Mouse (Mus musculus): ENCODE measurements around the gene Cldn7.
A peak's percentile ranks its signal among the peaks of the same experiment; 100 is the strongest.
"Not testable (repeated sequence)": the region's sequence is repeated elsewhere in the genome, so short reads cannot be mapped to it uniquely, and the experiment has no call there.

The Cldn7 gene

DNA sequence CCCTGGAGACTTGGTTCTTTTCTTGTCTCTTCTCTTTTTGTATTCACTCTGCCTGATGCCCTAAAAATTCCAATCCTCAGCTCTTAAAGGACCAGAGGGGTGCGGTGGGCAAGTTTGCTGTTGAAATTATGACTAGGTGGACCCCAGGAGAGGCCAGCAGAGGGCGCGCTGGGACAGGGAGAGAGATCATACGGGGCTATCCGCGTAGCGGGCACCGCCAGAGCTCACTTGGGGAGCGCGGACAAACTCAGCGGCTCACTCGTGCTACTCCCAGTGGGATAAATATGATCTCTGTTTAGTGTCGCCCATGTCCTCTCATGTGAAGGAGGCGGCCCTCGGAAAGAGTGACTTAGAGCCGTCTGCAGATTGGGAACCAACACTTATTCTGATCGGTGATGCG lies 30.4 kb upstream of the Cldn7 start:
- DNase-seq = peak; percentile 96

DNA sequence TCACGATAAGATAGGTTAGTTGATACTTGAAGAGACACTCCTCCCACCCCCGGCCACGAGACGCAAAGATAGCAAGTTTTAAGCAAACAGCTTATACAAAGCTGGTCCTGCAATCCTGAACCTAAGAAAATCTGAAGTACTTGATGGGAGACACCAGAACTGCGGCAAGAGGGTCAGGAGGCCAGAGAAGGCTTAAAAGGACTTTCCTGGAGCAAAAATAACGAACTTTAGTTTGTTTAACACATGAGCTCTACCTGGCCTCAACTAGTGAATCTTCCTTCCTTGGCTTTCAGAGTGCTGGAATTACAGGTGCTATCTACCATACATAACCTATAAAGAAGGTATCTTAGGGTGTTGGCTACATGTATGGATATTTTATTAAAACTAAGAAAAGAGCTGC lies 29.9 kb upstream of the Cldn7 start:
- DNase-seq = no peak

DNA sequence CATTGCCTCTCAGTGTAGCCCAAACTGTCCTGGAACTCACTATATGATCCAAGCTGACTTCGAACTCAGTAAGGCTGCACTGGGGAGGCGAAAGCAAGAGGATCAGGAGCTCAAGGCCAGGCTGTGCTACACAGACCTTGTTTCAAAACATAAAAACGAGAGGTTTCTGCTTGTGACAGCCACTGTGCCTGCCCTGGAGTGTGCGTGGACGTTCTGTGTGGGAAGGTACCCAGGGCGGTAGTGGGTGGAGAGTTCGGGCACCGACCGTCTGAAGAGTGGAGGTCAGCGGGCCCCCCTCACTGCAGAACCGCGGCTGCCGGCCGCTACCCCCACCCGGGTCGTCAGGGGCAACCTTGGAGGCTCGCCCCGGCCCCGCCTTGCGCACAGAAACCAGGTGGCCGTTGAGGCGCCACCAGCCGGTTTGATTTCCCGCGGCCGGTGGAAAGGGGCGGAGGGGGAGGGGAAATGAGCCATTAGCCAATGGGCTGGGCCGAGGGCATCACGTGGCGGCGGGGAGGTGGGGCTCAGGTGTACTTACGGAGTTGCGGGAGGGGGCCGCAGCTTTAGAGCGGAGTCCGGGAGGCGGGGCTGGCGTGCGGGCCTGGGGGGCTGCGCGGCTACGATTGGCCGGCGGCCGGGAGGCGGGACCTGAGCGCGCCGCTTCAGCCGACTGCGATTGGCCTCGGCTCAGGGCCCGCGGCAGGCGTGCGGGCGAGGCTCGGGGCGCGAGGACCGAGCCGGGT lies 29.3 kb upstream of the Cldn7 start, which contains the start of gene Ybx2:
Ybx2 (plus strand) TSS at position 660 of the 743 bp plus-strand sequence.
- DNase-seq = peak; percentile 85

DNA sequence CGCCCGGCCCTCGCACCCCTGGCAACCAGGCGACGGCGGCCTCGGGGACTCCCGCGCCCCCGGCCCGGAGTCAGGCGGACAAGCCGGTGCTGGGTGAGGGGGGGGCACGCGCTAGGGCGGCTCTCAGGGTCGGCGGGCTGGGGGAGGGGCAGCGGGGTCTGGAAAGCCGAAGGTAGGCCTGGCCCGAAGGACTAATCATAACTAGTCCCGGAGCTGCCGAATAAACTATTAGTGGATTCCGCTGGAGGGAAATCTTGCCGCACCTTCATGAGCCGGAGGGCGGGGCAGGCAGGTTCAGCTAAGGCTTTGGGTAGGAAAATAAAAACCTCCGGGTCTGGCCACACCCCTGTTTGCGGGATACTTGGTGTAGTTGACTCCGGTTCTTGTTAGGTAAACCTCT lies 28.4 kb upstream of the Cldn7 start:
- DNase-seq = peak; percentile 54

DNA sequence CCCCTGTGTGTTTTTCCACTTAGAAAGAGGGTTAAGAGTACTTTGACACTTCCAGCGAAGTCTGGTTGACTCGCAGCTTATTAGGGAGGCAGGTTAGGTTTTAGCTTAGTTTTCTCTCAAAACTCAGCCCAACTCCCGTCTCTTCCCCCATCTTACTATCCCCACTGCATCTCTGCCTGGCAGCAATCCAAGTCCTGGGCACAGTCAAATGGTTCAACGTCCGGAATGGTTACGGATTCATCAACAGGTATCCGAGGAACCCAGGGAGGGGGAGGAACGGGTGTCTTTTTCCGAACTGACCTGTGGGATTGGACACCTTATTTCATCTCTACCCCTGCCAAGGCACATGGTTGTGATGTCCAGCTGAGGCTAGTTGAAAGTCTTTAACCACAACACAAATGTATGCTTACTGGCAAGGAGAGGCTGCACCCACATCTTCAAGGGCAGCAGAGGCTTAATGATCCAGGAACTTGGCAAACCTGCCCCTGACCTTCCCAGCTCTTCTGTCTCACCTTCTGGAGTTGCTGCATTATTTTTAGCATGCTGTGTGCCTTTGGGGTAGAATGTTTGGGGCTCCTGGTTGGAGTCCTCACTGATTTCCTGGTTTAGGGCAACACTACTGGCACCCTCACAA lies 27.7 kb upstream of the Cldn7 start:
- DNase-seq = no peak

DNA sequence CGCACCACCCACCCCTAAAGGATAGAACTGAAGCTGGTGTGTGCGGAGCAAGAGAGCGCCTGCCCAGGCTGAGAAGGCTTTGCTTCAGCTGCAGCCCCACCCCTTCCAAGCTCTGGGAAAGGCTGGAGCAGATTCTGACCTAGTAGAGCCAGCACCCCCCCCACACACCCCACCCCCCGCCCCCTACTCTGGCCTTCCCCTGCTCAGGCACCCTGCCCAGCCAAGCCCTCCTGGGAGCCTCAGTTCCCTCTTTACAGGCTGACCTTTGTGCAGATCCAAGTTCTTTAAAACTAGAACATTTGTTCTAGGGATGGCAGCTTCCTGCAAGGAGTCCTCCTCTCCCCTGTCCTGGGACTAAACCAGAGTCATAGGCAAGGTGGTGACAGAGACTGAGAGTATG lies 27.2 kb upstream of the Cldn7 start:
- DNase-seq = no peak

DNA sequence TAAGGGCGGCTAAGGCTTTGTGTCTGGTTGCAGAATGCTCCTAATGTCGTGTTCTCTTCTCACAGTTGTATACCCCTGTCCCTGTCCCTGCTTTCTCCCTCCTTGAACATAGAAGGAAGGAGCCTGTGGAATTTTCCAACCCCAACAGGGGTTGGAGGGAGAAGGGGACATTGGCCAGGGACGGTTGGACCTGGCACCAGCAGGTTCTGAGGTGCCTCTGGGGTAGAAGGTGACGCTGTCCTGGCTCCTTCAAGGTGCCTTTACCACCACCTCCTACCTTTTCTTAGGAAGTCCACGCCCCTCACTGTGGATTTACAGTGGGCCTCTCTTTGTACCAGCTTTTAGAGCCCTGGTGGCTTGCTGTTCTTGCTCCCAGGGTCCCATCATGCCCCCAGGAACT lies 26.7 kb upstream of the Cldn7 start:
- DNase-seq = no peak

DNA sequence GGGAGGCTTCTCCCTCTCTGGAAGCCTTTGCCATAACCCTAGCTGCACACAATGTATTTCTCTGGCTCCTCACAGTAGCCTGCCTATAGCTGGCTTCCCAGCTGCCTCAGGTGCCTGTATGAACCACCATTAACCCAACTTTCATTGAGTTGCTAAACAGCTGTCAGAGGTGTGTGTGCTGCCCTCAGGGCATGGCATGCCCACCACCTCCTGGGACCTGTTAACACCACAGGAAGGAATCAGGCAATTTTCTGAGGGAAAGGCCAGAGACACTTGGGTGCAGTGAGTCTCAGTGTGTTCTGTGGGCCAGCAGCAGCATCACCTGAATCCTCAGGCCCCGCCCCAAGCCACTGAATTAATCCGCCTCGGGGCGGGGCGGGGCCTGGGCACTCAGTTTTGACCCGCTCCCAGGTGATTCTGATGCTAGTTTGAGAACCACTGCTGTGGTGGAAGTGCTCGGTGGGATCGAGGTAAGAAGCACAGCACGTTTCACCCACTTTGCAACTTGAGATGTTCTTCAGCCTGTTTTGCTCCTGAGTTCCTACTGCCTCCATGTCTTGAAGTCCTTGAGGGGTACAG lies 26.1 kb upstream of the Cldn7 start:
- DNase-seq = no peak

DNA sequence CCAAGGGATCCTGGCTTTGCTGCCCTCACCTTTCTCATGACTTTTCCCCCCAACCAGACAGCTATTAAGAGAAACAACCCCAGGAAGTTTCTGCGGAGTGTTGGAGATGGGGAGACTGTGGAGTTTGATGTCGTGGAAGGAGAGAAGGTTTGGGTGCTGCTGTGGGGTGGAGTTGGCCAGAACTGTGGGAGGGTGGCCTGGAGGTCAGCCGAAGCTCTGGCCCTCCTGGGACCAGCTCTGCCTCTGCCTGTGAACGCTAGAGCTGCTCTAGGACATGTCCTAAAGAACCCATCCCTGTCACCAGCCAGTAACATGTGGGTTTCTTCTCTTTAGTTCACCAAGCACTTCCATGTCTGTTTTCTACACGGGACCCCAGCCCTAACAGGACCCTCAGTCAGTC lies 25.4 kb upstream of the Cldn7 start:
- no peak for DNase-seq

DNA sequence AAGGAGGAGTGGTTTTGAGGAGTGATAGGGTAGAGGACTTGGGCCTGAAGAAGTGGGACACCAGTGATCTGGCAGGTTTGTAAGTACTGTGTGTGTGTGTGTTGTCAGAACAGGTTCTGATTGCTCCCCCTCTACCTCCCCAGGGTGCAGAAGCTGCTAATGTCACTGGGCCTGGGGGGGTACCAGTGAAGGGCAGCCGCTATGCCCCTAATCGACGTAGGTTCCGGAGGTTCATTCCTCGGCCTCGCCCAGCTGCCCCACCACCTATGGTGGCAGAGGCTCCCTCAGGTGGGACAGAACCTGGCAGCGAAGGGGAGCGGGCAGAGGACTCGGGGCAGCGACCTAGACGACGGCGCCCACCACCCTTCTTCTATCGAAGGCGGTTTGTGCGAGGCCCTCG lies 24.8 kb upstream of the Cldn7 start:
- DNase-seq = no peak

DNA sequence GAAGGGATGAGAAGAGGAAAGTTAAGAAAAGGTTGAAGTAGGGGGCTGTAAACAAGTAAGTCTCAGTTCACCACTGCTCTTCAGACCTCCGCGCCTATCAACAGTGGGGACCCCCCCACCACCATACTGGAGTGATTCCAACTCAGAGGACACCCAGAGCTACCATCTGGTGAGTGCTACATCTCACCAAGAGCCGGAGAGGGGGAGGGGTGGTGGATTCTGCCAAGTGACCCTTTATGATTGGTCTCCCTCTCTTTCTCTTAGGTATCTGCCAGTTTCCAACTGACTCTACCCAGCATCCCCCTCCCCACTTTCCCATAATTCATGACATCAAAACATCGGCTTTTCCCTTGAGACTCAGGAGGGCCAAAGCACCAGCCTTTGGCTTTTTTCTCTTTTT lies 23.6 kb upstream of the Cldn7 start:
- DNase-seq = no peak

DNA sequence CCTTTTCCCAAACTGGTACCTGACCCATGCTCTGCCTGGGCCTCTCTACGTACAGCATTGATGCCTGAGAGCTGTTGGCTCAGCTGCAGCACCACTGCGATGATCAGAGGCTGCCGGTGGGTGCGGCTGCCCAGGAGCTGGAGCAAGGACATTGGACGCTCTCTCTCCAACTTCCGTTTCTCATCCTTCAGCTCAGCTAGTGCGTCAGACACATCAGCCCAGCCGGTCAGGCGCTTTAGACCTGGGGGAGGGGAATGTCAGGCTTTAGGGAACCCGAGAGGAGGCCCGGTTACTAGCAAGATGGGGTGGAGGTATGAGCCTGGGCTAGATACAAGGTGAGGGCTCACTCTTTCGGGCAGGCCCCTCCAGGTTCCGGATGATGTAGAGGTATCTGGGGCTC lies 19.4 kb upstream of the Cldn7 start:
- DNase-seq = no peak

DNA sequence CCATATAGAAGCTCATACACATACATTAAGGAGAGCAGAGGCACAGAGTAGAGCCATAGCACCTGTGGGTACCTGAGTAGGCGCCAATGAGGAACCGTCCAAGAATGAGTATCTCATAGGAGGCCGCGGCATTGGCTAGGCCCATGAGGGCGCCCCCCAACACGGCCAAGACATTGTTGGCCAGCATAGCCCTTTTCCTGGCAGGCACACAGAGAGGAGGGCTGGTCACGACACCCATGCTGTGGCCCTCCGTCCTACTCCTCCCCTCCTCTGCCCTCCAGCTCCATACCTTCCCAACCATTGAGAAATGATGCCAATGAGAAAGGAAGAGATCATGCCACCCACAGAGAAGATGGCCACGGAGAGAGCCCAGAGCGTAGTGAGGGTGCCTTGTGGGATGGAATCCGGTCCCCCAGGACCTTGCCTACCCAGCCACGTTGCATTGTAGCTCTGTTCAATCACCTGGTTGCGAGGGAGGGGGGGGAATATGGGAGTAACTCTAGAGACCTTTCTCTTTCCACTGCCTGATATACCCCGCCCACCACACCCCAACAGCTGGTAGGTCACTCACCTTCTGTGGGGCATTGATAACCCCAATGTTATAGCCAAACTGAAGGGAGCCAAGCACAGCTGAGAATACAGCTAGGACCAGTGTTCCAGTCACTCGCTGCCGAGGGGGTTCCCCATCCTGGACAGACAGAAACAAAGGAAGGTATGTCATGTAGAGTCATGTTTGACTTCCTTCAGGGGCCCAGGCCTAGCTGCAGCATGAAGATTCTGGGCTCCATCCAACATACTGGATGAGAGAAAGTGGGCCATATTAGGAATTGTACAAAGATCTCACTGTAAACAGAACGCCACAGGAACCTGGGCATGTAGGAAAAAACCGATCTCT lies 18.3 kb upstream of the Cldn7 start:
- DNase-seq = no peak

DNA sequence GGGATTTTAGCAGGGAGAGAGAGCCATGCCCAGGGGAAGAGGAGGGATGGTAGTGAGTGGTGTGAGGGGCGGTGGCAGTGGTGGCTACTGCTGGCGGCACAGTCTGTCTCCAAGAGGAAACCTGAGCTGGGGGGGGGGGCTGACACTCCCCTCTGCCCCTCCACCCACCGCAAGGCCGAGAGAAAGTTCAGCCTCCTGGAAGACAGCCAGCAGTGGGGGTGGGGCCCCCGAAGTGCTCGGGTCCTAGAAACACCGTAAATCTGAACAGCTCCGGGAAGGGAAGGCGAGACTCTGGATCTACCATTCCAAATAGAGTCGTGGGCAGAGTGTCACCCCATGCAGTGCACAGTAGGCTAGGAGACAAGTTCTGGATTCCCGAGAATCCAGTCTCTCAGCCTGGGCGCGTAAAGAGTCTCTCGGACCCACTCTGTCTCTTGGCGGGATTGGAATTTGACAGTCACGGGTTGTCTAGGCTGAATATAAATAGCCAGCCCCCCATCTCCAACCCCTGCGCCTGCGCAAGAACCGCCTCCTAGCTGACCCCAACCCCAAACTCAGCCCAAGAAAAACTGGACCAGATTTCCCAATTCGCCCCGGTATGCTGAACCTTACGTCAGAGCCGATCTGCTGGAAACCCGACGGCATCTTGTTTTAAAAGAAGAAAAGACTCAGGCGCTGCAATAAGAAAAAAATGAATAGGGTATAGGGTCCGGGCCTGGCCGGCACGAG lies 17.1 kb upstream of the Cldn7 start:
- peak; percentile 39 for DNase-seq

DNA sequence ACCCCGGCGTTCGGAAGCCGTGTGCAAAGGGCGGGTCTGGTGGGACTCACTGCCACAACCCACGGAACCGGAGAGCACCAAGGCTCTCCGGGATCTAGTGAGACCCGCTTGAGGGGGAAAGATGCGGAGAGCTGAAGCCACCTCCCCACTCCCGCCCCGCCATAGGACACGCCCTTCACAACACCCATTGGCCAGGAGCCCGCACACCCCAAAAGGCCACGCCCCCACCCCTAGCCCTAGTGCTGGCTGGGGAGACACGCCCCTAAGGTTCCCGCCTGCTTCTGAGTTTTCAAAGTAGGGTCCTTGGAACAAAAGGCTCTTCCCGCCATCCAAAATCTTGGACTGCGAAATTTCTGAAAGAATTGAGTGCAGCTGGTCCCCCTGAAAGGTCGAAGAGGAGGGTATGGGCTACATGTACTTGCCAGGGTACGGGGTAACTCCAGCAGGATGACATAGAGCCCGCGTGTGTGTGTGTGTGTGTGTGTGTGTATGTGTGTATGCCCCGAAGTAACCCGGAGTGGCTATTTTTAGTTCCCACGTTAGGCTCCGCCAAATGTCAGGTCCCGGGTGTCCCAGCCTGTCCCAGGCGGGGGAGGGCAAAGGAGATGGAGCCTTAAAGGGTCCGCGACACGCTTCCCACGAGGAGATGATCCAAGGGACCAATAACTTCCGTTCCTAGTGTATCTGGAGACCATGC lies 16.4 kb upstream of the Cldn7 start, which contains the start of gene Slc2a4:
Slc2a4 (minus strand) TSS at position 123 of the 697 bp plus-strand sequence.
- peak; percentile 95 for DNase-seq

DNA sequence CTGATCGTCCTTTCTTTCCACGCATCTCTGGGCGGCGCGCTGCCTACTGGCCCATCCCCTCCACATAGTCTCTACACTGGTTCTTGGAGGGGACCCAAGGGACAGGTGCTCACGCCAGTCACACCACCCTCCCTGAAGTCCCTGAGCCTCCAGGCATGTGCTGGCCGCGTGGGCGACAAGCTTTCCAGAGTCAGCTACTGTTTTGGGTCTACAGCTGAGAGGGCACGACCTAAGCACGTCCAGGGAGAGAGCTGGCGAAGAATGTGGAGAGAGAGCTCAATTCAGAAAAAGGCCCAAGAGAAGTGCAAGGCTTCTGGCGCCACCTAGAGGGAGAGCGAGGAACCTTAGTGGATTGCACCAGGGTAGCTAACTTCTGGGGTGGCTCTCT lies 15.8 kb upstream of the Cldn7 start:
- peak; percentile 94 for DNase-seq

DNA sequence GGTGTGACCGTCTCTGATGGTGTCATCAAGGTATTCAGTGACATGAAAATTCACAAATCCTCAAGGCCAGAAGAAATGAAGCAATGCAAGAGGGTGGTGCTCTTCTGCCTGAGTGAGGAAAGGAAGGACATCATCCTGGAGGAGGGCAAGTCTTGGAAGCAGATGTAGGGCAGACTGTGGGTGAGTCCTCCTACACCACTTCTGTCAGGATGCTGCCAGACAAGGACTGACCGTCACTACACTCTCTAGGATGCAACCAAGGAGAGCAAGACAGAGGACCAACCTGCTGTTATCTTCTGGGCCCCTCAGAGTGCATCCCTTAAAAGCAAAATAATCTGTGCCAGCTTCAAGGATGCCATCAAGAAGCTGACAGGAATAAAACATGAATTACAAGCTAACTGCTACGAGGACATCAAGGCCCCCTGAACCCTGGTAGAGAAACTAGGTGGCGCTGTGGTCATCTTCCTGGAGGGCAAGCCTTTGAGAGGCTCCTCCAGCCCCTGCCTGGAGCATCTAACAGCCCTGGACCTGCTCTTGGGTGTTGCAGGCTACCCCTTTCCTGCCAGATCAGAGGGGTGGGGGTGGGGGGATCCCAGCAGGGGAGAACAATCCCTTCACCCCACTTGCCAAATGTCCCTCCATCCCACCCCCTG lies 13.6 kb upstream of the Cldn7 start:
- DNase-seq = no peak

DNA sequence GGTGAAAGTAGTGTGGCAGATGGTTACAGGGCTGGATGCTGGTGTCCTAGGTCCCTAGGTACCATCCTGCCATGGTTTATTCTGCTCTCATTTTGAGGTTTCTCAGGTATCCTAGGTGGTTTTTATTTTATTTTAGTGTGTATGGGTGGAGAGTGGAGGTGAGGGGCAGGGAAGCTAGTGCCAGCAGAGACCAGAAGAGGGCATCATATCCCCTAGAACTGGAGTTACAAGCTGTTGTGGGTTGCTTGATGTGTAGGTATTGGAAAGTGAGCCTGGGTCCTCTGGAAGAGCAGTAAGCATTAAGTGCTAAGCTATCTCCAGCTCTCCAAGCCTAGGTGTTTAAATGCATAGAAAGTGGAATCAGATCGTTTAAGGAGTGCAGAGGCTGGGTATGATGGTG lies 12.3 kb upstream of the Cldn7 start:
- DNase-seq = no peak

DNA sequence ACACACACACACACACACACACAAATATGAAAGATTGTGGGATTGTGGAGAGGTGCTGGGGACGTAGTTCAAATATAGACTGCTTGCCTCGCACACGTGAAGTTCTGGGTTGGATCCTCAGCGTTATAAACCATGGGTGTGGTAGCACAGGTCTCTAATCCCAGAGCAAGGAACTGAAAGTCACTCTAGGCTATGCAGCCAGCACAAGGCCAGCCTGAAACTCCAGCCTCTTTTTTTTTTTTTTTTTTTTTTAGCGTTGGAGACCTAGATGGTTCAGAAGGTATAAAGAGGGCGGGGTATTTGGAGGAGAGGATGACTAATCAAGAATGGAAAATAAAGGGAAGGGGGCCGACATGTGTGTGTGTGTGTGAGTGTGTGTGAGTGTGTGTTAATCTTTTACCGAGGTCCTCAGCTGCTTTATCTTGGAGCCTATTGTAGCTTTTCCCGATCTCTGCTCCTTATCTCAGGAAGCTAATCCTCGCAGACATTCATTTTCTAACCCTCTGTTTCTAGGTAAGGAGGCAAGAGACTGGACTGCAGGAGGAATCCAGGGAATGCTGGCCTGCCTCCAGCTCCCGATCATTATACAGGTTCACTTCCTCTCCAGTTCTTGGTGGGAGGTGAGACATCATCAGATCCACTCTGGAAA lies 11.2 kb upstream of the Cldn7 start:
- DNase-seq = no peak

DNA sequence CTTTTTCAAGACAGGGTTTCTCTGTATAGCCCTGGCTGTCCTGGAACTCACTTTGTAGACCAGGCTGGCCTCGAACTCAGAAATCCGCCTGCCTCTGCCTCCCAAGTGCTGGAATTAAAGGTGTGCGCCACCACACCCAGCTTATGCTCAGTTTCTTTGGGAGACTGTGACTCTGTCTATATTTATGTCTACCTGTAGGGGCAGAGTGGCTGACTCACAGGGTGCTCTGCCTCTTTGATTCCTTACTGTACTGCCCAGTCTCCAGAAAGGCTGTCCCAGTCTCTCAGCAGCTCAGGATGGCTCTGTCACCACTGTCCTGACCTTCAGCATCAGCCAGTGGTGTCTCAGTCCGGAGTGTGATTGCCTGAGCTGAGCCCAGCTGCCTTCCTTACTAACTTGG lies 9.0 kb upstream of the Cldn7 start:
- DNase-seq = not testable (repeated sequence)

DNA sequence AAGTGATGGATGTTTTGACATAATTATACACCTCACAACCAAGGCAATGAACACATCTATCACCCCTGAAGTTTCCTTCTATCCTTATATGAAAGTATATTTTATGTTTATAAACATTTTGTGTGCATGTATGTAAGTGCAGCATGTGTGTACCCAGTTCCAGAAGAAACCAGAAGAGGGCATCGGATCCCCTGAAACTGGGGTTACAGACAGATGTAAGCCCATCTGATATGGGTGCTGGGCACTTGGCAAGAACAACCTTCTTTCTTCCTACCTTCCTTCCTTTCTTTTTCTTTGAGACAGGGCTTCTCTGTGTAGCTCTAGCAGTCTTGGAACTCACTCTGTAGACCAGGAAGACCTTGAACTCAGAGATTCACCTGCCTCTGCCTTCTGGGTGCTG lies 8.4 kb upstream of the Cldn7 start:
- no peak for DNase-seq
